Mouse (Mus musculus) fibroblast of lung, adult 2 months (primary cell): Measurements from ENCODE around the gene Casp8.
"Not testable (repeated sequence)": the region's sequence is repeated elsewhere in the genome, so short reads cannot be mapped to it uniquely, and the experiment has no call there.

Experiments used
- DNase-seq: peaks from one replicate; pipeline ENCODE4 v3.0.0-alpha.2; 2011; ENCODE audit warnings: low read depth

The Casp8 gene

DNA sequence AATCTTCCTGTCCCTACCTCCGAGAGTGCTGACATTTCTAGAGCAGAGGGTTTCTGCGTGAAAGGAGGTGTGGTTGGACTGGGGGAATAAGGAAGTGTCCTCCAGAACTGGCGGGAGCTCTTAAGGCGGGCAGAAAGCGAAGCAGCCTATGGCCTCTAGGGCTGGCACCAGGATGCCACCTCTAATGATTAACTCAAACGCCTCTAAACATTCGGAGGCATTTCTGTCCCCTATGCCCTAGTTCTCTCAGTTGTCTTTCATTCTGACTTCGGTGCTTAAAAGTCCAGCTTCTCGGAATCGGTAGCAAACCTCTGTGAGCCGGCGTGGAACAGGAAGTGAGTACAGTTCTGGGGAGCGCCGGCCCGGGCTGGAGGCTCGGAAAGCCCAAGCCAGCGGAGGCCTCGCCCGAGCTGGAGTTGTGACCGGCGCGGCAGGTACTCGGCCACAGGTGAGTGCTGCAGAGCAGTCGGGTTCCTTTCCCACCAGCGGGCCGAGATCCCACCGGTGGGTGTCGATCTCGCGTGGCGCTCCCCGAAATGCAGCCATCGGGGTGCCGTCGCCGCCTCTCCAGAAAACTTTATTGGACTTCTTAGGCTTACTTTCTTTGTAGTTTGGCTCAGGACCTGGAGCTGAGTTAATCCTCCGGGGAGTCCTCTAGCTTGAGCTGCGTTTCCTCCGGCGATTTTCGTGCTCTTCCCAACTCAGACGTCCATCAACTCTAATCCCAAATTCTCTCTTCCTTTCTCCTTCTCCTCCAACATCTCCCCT lies at the start of gene Casp8:
Casp8 (plus strand) TSS at position 84 of the 768 bp plus-strand sequence.
- DNase-seq, result peak; percentile 62

DNA sequence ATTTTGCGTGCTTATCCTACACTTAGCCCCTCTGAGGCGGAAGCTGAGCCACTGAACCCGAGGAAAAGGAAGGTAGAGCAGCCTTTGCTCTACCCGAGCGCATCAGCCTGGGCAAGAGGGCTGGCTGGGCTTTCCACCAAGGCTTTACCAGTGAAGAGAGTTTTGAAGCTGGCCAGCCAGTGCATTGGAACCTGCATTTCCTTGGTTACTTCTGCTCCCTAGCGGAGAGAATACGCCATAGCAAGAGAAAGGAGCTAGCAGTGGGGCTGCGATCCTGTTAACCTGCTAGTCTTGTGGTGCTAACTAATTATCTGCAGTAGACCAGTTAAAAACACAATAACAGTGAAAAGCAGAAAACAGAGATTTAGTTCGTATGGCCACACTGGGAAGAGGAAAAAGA lies 48.3 kb upstream of the Casp8 start:
- no peak for DNase-seq

DNA sequence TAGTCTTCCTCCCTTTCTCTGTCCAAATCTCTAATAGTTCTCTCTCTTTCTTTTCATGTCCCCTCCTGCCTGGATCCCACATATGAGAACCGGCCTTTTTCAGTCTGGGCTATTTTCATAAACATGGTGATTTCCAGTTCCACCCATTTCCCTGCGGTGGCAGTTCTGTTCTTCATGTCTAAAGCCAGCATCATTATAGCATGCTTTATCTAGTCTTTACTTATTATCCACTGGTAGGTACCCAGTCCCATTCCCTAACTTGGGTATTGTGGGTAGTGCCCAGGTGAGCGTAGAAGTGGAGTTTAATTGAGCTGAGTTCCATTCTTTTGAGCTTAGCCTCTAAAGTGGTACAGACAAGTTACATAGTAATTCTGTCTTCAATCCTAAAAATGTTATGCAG lies 35.7 kb upstream of the Casp8 start:
- no peak for DNase-seq

DNA sequence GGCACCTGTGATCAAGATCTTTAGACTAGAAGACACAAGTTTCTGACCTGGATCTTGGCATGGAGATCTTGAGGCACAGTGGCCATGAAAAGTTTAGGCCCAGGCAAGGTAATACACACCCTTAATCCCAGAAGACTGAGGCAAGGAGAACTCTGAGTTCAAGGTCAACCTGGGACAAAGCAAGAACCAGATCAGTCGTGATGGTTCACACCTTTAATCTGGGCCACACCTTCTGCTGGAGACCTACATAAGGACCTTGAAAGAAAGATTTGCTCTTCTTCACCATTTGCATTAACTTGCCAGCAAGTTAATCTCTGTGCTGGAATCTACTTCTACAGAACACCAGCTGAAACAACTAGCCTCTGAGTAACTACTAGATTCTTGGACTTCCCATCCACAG lies 34.6 kb upstream of the Casp8 start:
- no peak for DNase-seq

DNA sequence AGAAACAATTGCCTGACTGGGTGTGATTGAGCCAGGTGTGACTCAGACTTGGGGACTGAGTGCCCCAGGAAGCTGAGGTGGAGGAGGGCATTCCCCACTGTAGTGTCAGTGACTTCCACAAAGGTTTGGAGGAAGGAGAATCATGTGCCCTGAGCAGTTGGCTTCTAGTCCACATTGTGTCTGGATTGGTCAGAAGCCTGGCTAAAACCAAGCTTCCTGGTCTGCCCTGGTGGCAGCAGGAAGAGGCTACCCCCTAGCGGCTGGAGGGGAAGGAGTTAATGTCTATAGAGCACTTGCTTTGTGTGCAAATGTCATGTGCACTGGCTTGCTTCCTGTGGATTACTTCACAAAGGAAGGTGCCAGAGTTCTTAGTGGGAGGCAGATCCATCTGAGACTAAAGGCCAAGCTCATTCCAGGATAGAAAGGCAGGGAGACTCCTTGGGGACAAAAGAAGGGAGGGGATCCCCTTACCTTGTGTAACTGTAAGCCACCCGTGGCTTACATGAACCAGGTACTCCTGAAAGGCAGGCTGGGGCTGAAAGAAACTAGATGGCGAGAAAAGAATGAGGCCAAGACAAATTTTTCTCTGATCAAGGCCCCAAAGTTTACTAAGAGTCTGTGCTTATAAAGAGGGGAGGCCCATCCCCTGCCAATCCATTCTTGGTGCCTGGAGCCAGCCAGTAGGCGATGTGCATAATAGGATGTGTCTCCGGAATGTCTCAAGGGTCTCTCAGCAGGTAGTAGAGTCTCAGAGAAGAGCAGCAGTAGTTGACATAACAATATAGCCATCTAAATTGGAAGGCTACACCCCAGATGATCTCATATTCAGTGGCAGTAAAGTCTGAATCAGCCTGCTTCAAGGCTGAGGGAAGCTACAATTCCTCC lies 33.5 kb upstream of the Casp8 start:
- DNase-seq, result peak; percentile 37

DNA sequence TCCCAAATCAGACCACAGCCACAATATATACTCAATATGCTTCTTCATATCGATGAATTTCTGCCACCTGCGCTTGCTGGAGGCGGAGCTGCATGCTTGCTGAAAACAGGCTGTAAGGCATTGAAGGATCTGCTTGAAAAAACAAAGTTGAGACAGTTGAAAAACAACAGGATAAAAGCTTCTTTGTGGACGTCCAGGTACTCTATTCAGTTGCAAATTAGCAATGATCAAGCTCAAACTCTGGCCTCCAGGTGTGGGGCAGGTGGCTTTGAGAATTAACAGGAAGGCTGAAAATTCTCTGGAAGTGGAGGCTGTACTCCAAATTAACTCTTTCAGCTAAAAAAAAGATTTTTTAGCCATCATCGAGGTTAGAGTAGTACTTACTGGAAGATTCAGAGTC lies 32.6 kb upstream of the Casp8 start:
- no peak for DNase-seq

DNA sequence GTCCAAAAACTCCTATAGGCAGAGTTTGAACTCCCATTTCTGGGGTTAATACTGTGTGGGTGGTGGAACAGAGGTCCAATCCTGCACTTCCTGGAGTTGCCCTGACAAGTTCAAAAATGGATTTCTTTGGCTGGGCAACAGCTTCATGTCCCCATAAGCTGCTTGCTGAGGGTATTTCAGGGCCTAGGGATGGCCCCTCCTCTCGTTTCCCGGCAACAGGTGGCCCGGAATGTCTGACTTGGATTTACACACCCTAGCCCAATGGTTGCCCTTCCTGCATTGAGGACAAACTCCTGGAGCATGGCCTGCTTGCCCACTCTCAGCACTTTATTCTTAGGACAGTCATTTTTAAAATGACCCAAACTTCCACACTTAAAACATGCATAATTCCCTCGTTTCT lies 28.7 kb upstream of the Casp8 start:
- DNase-seq, result not testable (repeated sequence)

DNA sequence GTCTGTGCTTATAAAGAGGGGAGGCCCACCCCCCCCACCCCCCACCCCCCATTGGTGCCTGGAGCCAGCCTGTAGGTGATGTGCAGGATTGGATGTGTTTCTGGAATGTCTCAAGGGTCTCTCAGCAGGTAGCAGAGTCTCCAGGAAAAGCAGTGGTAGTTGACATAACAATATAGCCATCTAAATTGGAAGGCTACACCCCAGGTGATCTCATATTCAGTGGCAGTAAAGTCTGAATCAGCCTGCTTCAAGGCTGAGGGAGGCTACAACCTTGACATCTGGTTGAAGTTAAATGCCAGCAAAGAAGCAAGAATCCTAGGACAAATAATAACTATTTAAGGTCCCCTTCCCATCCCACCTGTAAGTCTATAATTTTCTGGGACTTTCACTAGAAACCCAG lies 26.0 kb upstream of the Casp8 start:
- no peak for DNase-seq

DNA sequence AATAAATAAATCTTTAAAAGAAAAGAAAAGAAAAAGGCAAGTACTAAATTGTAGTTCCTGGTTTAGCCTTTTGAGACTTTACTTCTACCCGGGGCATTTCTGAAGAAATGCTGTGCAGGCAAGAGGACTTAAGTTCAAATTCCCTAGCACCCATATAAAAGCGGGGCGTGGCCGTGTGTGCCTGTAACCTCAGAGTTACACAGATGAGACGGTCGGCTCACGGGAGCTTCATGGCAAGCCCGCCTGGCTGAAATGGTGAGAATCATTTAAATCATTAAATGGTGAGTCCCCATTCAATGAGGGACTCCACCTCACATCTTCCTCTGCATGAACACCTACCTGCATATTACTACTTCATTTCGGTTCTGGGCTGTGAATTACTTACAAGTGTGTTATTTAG lies 25.5 kb upstream of the Casp8 start:
- DNase-seq, result no peak

DNA sequence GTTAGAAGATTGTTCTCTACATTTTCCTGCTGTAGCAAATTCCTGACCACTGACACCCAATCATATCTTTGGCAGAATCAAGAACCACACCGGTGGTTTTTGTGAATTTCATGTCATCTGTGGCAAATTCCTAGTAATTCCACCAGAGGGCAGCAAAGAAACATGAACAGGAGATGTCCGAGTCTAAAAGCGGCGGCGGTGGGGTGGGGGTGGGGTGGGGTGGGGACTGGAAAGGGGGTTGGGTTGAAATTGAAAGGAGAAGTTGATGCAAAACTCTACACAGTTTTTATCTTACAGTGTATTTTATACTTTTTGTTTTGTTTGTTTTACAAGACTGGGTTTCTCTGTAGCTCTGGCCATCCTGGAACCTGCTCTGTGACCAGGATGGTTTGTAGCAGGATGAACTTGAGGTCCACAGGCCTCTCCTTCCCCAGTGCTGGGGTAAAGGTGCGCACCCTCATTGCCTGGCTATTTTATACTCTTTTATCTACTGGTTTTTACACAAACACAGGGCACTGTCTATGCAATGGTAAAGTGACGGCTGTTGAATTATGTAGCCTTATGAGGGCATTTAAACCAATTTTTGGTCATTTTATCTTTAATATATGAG lies 25.0 kb upstream of the Casp8 start:
- DNase-seq, result peak; percentile 20

DNA sequence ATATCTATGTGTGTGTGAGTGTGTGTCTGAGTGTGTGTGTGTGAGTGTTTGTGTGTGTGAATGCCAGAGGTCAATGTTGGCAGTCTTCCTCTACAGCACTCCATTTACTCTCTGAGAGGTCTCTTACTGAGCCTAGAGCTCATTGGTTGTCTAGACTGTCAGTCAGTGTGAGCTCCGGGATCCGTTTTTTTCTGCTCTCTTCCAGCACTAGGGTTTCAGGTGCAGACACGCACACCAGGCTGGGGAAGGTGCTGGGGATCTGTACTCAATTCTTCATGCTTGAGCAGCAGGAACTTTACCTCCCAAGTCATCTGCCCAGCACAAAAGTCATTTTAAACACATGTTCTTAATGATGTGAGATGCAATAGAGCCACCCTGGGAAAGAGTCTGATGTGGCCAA lies 23.1 kb upstream of the Casp8 start:
- DNase-seq, result no peak

DNA sequence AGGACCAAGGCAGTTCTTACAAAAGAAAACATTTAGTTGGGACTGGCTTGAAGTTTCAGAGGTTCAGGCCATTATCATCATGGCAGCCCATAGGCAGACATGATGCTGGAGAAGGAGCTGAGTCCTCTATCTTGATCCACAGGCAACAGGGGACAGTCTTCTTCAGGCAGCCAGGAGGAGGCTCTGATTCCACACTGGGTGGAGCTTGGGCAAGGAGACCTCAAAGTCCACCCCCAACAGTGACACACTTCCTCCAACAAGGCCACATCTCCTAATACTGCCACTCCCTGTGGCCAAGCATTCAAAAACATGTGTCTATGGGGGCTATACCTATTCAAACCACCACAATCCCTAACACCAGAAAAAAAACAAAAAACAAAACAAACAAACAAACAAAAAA lies 21.9 kb upstream of the Casp8 start:
- DNase-seq, result no peak

DNA sequence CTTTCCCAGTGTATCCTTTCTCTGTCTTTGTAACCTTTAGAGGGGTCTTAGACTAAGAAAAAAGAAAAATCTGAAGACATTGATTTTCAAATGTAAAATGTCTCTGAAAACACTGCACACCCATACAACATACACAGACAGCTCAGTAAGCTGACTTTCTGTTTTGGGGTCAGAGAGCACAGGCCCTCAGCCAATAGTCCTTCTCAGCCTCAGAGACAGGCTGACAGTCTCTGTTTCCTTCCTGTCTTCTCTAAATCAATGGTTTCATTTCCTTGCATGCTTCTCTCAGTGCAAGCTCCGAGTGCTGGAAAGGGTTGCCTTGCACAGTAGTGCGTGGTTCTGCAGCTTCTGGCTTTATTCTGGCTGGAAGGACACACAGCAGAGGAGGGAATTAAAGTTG lies 21.3 kb upstream of the Casp8 start:
- DNase-seq, result no peak

DNA sequence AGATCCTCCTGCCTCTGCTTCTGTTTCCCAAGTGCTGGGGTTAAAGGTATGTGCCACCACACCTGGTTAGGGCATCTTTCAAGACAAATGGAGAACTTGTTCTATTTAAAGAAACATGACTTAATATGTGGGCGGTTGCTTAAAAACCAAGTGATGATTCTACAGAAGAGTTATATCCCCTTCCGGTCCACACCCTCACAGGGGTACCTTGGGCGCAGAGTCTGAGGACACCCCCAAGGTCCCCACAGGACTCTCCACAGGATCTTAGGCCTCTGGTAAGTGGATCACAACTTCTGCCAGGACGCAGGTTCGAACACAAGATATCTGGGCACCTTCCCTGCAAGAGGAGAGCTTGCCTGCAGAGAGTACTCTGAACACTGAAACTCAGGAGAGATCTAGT lies 19.8 kb upstream of the Casp8 start:
- no peak for DNase-seq

DNA sequence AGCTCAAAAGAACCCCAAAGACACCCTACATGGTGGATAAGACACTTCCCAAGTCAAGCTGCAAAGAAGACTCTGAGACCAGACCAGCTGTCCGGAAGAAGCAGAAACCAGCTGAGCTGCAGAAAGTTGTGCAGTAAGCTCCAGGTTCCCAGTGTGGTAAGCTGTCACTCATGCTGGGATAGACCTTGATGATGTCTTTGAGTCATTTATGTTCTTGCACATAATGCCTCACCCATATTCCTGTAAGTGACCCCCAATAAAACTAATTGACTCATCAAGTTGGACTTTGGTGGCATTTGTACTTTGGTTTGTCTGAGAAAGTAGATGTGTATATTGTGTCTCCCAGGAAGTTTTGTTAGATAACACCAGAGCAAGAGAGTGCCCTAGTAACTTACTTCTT lies 17.6 kb upstream of the Casp8 start:
- DNase-seq, result no peak

DNA sequence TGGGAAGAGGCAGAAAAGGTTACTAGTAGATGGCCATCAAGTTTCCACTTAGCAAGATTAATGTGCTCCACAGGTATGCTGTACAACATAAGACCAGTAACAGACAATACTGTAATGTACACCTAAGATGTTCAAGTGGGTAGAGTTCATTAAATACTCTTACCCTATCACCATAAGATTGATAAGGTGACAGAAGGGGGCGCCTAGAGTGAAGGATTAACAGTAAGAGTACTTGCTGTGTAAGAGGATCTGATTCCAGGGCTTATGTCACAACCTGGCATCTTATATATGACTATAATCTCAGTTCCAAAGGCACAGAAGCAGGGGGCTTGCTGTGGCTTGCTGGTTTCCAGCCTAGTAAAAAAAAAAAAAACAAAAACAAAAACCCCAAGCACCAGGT lies 16.9 kb upstream of the Casp8 start:
- DNase-seq, result no peak

DNA sequence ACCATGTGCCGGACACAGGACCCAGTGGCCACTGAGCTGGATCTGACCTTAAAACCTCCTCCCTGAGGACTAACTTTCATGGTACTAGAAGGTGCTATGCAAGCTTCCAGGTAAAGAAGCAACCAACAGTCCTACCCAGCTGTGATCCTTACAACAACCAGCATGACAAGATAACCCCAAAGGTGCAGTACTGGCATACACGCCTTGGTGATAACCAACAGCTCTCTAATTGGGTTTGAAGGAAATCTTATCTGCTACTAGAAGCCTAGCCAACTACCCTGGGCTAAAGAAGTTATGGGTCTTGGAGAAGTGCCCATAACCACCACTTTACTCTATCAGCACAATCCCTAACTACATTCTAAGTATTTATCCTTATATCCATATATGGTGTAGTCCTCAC lies 8.9 kb upstream of the Casp8 start:
- no peak for DNase-seq

DNA sequence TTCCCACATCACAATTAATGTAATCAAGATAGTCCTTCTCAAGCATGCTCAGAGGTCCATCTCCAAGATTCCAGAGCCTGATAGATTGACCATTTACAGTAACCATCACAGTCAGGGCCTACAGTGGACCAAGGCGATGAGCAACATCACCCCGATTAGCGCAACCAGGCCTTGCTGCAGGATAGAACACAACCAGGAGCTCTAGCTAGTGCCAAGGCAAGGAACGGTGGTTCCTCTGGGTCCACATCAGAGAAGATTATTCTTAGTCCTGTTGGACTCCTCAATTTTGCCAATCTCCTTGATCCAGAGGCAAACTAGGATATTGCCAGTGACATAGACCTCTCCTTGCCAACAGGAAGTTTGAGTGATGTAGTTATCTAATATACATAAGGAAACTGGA lies 6.8 kb upstream of the Casp8 start:
- no peak for DNase-seq

DNA sequence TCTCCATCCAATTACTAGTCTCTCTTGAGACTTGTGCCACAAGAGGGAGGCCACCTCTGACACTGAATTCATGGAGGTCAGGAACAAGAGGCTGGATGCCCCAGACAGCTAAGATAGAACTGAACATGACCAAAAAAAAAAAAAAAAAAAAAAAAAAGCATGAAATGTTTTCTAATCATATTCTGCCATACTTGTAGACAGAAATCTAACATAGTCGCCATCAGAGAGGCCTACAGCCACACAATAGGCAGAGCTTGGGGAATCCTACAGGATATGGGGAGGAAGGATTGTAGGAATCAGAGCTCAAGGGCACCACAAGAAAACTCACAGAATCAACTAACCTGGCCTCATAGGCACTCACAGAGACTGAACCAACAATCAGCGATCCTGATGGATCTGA lies 469 bp upstream of the Casp8 start:
- DNase-seq, result no peak

DNA sequence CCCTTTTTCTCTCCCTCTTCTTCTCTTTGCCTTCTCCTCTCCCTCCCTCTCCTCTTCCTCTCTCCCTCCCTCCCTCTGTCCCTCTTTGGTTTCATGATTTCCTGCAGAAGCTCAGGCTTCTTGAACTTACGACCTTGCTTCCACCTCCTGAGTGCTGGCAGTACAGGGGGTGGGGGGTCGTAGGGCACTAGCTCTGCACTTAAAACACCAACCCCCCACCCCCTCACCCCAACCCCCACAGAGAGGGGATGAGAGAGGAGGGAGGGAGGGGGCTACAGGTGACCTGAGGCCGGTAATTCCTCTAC lies 837 bp downstream of the Casp8 start:
- DNase-seq, result no peak

DNA sequence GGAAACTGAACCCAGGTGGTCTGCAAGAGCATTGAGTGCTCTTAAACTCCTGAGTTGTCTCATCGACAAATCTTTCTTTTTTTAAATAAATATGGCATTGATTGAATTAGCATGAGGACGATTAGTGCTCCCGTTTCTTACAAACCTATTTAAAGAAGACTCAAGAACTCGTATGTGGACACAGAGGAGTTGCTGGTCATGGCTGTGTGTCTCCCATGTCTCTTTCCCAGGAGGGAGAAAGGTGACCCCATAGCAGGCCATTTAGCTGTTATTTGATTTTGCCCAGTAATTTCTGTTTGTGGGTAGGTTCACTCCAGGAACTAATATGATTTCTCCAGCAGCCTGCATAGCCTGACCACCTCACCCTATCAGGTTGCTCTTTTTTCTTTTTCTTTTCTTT lies 1.7 kb downstream of the Casp8 start:
- DNase-seq, result no peak

DNA sequence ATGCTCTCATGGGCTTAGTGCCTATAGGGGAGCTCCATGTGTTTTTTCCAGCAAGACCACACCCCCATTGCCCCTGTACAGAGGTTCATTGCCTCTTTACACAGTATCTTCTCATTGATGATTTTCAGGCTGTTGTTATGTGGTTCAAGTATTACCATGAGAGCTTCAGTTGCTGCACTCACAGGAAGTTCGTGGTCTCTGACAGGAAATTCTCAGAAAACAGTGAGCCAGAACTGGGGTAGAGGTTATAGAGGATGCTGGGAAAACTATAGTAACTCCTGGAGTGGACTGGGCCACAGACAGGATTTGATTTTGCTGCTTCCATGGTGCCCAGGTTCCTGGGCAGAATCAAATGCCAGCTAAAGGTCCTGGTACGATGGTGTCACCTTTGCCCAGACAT lies 2.2 kb downstream of the Casp8 start:
- no peak for DNase-seq

DNA sequence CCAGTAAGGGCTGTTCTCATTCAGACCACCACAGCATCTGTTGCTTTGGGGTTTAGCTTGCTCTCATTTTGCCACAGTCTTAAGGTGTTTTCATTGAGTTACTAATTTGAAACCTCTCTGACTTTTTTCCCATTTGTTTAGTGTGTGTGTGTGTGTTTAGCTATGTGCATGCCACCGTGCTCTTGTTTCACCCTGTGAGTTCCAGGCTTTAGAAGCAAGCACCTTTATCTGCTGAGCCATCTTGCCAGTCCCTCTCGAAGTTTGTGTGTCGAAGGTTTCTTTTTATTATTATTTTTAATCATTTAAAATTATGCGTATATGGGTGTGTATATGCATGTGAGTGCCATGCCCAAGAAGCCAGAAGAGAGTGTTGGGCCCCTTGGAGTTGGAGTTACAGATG lies 3.7 kb downstream of the Casp8 start:
- no peak for DNase-seq
